Mouse (Mus musculus): ENCODE data around the gene Wrap53.
"Not testable (repeated sequence)": the region's sequence is repeated elsewhere in the genome, so short reads cannot be mapped to it uniquely, and the experiment has no call there.

Wrap53 gene

DNA sequence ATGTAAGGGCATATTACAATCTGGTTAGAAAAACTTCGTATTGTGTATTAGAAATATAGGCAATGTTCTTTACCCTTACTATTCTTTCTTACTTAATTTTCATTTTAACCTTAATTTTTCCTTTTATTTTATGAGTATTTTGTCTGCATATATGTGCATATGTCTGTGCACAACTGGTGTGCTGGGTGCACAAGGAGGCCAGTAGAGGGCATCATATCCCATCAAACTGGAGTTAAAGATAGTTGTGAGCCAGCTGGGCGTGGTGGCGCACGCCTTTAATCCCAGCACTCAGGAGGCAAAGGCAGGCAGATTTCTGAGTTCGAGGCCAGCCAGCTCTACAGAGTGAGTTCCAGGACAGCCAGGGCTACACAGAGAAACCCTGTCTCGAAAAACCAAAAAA is 49.3 kb downstream of the Wrap53 start:
- DNase-seq (ENCODE audit: low spot score), result not testable (repeated sequence)

- not testable (repeated sequence) for DNase-seq (ENCODE audit: low spot score)
Observed at GRCm38 (mm10) chr11:69530281-69530680, 49.8 kb downstream of the Wrap53 start.

- no peak for DNase-seq (ENCODE audit: low spot score)
Observed at GRCm38 (mm10) chr11:69528031-69528390, 52.0 kb downstream of the Wrap53 start.

DNA sequence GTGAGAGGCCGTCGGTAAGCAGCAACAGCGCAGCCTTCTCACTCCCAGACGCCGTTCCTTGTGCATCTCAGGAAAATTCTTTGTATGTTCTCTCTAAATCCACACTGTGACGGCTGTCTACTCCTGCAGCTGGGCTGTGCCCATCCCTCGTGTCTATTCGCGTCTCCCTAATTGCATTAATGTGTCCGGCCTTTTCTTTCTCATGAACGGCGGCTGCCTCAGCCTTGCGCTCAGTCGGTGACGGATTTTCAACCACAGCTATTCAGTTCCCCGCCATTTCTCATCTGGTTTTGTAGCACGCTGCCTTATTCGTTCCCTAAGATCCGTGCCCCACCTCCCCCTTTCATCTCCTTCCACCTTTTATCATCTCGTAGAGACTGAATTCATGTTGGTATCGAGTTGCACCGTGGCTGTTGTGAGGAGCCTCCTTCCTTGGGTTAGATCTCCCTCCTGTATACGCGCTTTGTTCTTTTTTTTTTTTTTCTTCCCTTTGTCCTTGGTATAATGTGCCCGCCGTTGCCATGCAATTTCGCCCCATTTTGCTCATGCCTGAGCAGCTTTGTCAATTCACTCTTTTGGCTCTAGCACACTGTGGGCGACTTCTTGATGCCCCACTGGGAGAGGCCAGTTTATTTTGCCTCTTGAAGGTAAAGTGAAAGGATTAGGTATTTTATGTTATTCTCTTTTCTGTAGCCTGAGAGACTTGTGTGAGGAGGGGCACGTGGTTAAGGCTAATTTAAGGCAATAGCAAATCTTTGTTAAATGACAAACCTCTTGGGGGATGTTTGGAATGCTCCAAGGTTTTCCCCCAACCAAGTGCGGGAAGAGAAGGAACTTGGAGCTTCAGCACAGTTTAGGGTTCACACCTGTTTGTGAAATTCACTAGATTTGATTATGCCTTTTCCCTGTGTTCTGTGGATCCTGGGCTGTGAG is 52.7 kb downstream of the Wrap53 start:
- no peak for DNase-seq (ENCODE audit: low spot score)

GRCm38 (mm10) chr11:69526631-69527030 is 53.4 kb downstream of the Wrap53 start:
- no peak for DNase-seq (ENCODE audit: low spot score)

DNA sequence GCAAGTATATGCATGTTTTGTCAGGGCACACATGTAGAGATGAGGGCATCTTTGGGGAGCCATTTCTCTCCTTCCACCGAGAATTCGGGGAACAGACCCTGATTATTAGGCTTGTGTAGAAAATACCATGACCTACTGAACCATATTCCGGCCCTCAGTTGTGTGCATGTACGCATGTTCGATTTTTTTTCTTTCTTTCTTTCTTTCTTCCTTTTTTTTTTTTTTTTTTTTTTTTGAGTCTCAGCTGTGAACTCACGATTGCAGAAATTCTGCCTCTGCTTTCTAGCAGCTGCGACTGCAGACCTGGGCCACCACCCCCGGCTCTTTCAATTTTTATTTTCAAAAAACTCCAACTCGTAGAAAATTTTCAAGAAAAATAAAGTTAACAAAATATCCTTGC is 54.4 kb downstream of the Wrap53 start:
- no peak for DNase-seq (ENCODE audit: low spot score)

DNA sequence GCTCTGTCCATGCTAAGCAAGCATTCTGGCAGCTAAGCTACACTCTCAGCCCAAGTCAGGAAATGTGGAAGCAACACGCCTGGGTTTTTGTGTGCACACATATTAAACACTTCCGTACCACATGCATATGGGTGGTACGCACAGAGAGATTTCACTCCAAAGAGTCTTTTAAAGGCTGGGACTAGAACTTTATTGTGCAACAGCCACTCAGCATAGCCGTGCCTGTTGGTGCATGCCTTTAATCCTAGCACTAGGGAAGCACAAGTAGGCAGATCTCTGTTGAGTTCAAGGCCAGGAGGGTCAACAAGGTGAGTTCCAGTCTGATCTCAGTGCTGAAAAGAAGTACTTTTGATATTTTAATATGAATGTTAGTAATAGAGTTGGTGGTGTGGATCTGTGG is 56.4 kb downstream of the Wrap53 start:
- no peak for DNase-seq (ENCODE audit: low spot score)

- no peak for DNase-seq (ENCODE audit: low spot score)
Observed at GRCm38 (mm10) chr11:69521526-69522149, 58.4 kb downstream of the Wrap53 start.

- no peak for DNase-seq (ENCODE audit: low spot score)
Observed at GRCm38 (mm10) chr11:69519976-69520375, 60.1 kb downstream of the Wrap53 start.

DNA sequence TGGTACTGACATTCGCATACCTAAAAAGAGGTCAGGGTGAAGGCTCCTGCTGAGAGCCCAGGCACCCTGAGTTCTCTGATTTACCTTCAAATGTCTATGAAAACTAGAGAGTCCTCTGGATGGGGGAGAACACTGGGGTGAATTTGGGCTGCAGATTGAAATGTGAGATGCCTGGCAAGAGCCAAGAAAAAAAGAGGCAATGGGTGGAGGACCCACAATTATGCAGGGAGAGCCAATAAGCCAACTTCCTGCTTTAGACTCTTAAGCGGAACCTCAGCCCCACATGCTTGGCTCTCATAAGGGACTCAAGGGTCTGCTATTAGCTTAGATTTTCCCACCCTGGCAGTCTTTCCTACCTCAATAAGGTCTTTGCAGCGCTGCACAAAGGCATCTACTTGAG is 63.4 kb downstream of the Wrap53 start:
- no peak for DNase-seq (ENCODE audit: low spot score)

DNA sequence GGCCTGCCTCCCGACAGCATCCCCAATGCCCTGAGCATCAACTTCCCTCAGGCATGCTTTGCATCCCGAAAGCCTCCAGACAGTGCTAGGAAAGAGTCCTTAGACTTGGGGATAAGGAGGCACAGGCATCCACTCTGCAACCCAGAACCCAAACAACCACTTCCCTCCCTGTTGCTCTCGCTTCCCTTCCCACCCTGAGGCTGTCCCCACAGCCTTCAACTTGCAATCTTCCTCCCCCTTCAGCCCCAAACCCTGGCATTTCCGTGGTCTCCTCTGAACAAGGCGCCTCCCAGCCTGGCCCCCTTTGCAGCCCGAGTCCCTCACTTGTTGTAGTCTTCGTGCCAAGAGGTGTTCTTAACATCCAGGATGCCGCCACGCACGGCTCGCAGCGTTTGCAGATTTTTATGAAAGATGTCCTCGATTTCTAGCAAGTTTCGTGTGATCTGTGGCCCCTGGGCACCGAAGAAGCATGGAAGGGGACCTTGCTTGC is 63.9 kb downstream of the Wrap53 start:
- DNase-seq (ENCODE audit: low spot score), result no peak

- peak; percentile 43 for DNase-seq (ENCODE audit: low spot score)
Observed at GRCm38 (mm10) chr11:69513840-69514239, 66.2 kb downstream of the Wrap53 start.
